Mouse (Mus musculus) midbrain, postnatal 0 days (tissue): ENCODE results near the gene 1700019D03Rik. TPM values are rescaled to one million over a fixed set of nuclear protein-coding genes. Genes with fewer than 3 reads are reported as not detected.
A peak's percentile ranks its signal among the peaks of the same experiment; 100 is the strongest.

ENCODE experiments used
- ATAC-seq: fragments of 200-750 bp; cut with Nextera tagmentation; 2 replicates; pipeline ENCODE4 v1.8.0; 2017; ENCODE audit warnings: moderate number of reproducible peaks, mild to moderate bottlenecking, moderate TSS enrichment, moderate library complexity; ENCODE audit not compliant: low FRiP score
- DNase-seq: peaks from one replicate; pipeline ENCODE4 v3.0.0-alpha.2; 2015; ENCODE audit warnings: low spot score
- H3K27ac ChIP-seq: fragments of 300-500 bp; sonication (generic); 2 replicates; pipeline ENCODE4 v1.5.1; 2014; ENCODE audit warnings: low read depth, mild to moderate bottlenecking, low read length, mixed read lengths
- H3K27me3 ChIP-seq: fragments of 300-500 bp; sonication (generic); 2 replicates; pipeline ENCODE4 v1.6.1; 2014; ENCODE audit warnings: low read length, control low read depth, mixed read lengths; ENCODE audit not compliant: insufficient read depth
- H3K36me3 ChIP-seq: fragments of 300-500 bp; sonication (generic); 2 replicates; pipeline ENCODE4 v1.6.1; 2014; ENCODE audit warnings: low read length, control low read depth, mixed read lengths; ENCODE audit not compliant: insufficient read depth
- H3K4me1 ChIP-seq: fragments of 300-500 bp; sonication (generic); 2 replicates; pipeline ENCODE4 v1.6.1; 2014; ENCODE audit warnings: mild to moderate bottlenecking, control low read depth, antibody characterized with exemption, low read length, mixed read lengths; ENCODE audit not compliant: insufficient read depth
- H3K4me2 ChIP-seq: fragments of 300-500 bp; sonication (generic); 2 replicates; pipeline ENCODE4 v1.6.1; 2014; ENCODE audit warnings: low read depth, mild to moderate bottlenecking, low read length, mixed read lengths; ENCODE audit not compliant: poor library complexity, severe bottlenecking
- H3K4me3 ChIP-seq: fragments of 300-500 bp; sonication (generic); 2 replicates; pipeline ENCODE4 v1.5.1; 2014; ENCODE audit warnings: low read depth, mild to moderate bottlenecking, low read length, moderate library complexity
- H3K9ac ChIP-seq: fragments of 300-500 bp; sonication (generic); replicated peaks from 2 replicates; pipeline ENCODE4 v1.6.1; 2014; ENCODE audit warnings: mild to moderate bottlenecking, low read length, moderate library complexity, mixed read lengths; ENCODE audit not compliant: poor library complexity, severe bottlenecking
- H3K9me3 ChIP-seq: fragments of 300-500 bp; sonication (generic); 2 replicates; pipeline ENCODE4 v1.6.1; 2016; ENCODE audit warnings: low read length, control low read depth
- CTCF ChIP-seq: IDR thresholded peaks from 2 replicates; pipeline ENCODE4 v1.5.1; 2016; ENCODE audit warnings: antibody characterized with exemption, mild to moderate bottlenecking
- WGBS: fragments of 180-500 bp; shearing (Covaris S2); extraction: QIAGEN DNeasy Blood & Tissue Kit; methylation state at CpG from one replicate; pipeline ENCODE4 v1.1.7; 2014; 5-methylcytosine and 5-hydroxymethylcytosine counted together
- polyA plus RNA-seq: library from polyadenylated mRNA; unstranded; fragments of >200 nt; fragmentation: Nextera tagmentation; extraction: Ambion mirVana; gene quantifications from 2 replicates; pipeline ENCODE4 v1.2.1, GENCODE M21; 2015
- total RNA-seq: library from RNA; depleted of rRNA; stranded (reverse); fragments of >200 nt; gene quantifications from 2 replicates; pipeline ENCODE4 v1.2.3, GENCODE M21; 2014

Gene 1700019D03Rik
- total and polyA plus RNA-seq, 2 experiments from 2014 or later = 2.6 to 6.1 TPM

DNA sequence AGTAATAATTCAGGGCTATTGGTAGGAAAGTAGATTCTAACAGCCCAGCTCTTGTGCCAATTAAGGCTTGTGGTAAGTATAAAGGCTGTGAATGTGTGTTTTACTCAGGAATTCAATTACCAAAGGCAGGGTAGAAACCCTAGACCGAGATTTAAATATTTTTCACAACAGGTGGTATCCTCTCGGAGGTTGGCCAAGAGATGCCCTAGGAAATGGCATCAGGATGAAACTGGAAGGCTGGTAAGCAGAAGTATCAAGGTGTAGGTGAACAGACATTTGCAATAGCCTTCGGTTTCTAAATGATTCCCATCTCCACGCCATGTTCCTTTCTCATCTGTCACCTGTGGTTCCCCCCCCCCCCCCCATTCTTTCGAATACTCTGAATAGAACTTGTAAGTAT lies 4.4 kb downstream of the 1700019D03Rik start:
- Histone ChIP-seq H3K27ac (no peak overlapping the region), H3K4me3 (no peak overlapping the region), H3K4me1 (no peaks in the 10 kb centered on the region), H3K9ac (no peak overlapping the region), H3K27me3 (no peaks in the 10 kb centered on the region), H3K9me3 (no peaks in the 10 kb centered on the region), H3K36me3 (no peaks in the 10 kb centered on the region), H3K4me2 (no peak overlapping the region)
- ATAC-seq (no peak), DNase-seq (no peak)
- WGBS = 54% methylated on average over 5 of the region's 5 CpGs
- no peak for TF ChIP-seq CTCF

DNA sequence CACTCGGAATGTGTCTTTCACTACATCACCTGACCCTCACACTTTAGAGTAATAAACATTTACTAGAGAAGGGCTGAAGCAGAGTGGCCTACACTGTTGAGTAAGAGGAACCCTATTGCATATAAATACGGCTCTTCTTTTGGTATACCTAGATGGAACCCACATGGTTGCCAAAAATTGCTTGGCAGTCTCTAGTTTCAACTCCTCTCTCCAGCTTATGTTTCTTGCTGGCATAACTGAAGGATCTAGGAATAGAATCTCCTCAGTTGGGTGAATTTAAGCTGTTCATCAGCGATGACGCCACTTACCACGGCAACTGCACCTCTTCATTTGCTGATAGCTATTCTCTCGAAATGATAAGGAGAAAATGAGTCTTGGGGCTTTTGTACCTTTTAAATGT lies 5.3 kb downstream of the 1700019D03Rik start:
- no peaks in the 10 kb centered on the region for H3K9me3 ChIP-seq
- H3K4me3 ChIP-seq = no peak overlapping the region
- H3K27me3 ChIP-seq = no peaks in the 10 kb centered on the region
- WGBS = 88% methylated on average over 6 of the region's 6 CpGs
- no peak overlapping the region for H3K27ac ChIP-seq
- no peaks in the 10 kb centered on the region for H3K36me3 ChIP-seq
- no peak for TF ChIP-seq CTCF
- DNase-seq (no peak), ATAC-seq (no peak)
- no peaks in the 10 kb centered on the region for H3K4me1 ChIP-seq
- no peak overlapping the region for H3K4me2 ChIP-seq
- H3K9ac ChIP-seq = no peak overlapping the region

DNA sequence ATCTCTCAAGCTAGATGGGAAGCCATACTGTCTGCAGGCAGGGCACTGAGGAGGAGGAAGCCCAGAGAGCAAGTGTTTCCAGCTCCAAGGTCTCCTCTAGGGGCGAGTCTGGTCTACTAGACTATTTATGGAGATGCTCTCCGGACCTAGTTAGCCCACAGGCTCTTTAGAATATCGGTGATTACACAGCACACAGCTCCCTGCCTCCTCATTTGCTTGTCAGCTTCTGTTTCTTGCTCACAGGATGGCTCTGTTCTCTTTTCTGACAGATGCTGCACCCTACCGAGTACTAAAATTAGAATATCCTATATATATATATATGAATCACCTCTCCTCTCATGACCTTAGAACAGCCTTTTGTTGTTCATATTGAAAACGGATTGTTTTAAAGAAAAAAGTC lies 33.3 kb downstream of the 1700019D03Rik start:
- no peaks in the 10 kb centered on the region for H3K4me1 ChIP-seq
- H3K4me2 ChIP-seq = no peak overlapping the region
- ATAC-seq (peak; percentile 20; the same call in 1 of the 2 replicates), DNase-seq (peak; percentile 5)
- TF ChIP-seq CTCF = no peak
- no peak overlapping the region for H3K4me3 ChIP-seq
- H3K36me3 ChIP-seq = no peaks in the 10 kb centered on the region
- H3K9me3 ChIP-seq = no peaks in the 10 kb centered on the region
- no peak overlapping the region for H3K27ac ChIP-seq
- WGBS = 64% methylated on average over 5 of the region's 5 CpGs
- H3K9ac ChIP-seq = no peak overlapping the region
- H3K27me3 ChIP-seq = no peaks in the 10 kb centered on the region

- no peak overlapping the region for H3K9ac ChIP-seq
Observed at GRCm38 (mm10) chr1:52973198-52973597, 46.8 kb downstream of the 1700019D03Rik start.

GRCm38 (mm10) chr1:52971881-52972503 lies 48.0 kb downstream of the 1700019D03Rik start:
- H3K4me1 ChIP-seq = no peaks in the 10 kb centered on the region
- no peaks in the 10 kb centered on the region for H3K27me3 ChIP-seq
- TF ChIP-seq CTCF = no peak
- H3K27ac ChIP-seq = no peak overlapping the region
- DNase-seq = peak; percentile 67
- ATAC-seq = peak; percentile 85
- no peak overlapping the region for H3K4me2 ChIP-seq
- 58% methylated on average over 2 of the region's 2 CpGs for WGBS
- H3K4me3 ChIP-seq = no peak overlapping the region
- no peak overlapping the region for H3K9ac ChIP-seq
- no peaks in the 10 kb centered on the region for H3K36me3 ChIP-seq
- H3K9me3 ChIP-seq = no peaks in the 10 kb centered on the region

More at GRCm38 (mm10) chr1:52973198-52973597, 46.8 kb downstream of the 1700019D03Rik start:
- Histone ChIP-seq H3K4me3 (no peak overlapping the region), H3K27me3 (no peaks in the 10 kb centered on the region), H3K4me1 (no peaks in the 10 kb centered on the region), H3K27ac (no peak overlapping the region), H3K36me3 (no peaks in the 10 kb centered on the region), H3K9me3 (no peaks in the 10 kb centered on the region), H3K4me2 (no peak overlapping the region)
- ATAC-seq (no peak), DNase-seq (no peak)
- no peak for TF ChIP-seq CTCF
- WGBS = 78% methylated on average over 5 of the region's 5 CpGs

GRCm38 (mm10) chr1:52964581-52964980 lies 55.4 kb downstream of the 1700019D03Rik start:
- WGBS = 73% methylated on average over 8 of the region's 8 CpGs
- H3K9me3 ChIP-seq = no peaks in the 10 kb centered on the region
- TF ChIP-seq CTCF = no peak
- H3K4me1 ChIP-seq = no peaks in the 10 kb centered on the region
- no peak overlapping the region for H3K9ac ChIP-seq
- no peak overlapping the region for H3K4me2 ChIP-seq
- H3K36me3 ChIP-seq = no peaks in the 10 kb centered on the region
- no peak overlapping the region for H3K4me3 ChIP-seq
- DNase-seq (no peak), ATAC-seq (no peak)
- no peaks in the 10 kb centered on the region for H3K27me3 ChIP-seq
- H3K27ac ChIP-seq = no peak overlapping the region
